Mouse (Mus musculus) lung, postnatal 25 days (tissue): ENCODE measurements around the gene Psme3.
"Not testable (repeated sequence)": the region's sequence is repeated elsewhere in the genome, so short reads cannot be mapped to it uniquely, and the experiment has no call there.

Source experiments
- DNase-seq: peaks from one replicate; pipeline ENCODE4 v3.0.0; 2022; ENCODE audit warnings: low spot score

Psme3 gene

DNA sequence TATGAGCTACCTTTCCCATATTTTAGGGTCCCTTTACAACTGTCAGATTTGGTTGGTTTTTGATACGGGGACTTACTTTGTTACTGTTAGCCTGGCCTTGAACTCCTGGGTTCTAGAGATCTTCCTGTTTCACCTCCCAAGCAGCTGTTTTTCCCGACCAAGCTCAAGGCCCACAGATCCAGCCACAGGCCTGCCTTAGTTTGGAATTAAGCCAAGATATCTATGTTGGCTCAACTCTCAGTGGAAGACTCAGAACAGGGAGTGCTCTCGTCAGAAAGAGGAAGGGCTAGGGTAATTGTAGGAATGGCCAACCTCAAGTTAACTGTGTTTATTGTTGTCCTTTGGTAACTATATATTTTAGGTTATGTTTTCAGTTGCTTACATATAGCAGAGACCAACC is 3.9 kb upstream of the Psme3 start:
- DNase-seq = no peak

DNA sequence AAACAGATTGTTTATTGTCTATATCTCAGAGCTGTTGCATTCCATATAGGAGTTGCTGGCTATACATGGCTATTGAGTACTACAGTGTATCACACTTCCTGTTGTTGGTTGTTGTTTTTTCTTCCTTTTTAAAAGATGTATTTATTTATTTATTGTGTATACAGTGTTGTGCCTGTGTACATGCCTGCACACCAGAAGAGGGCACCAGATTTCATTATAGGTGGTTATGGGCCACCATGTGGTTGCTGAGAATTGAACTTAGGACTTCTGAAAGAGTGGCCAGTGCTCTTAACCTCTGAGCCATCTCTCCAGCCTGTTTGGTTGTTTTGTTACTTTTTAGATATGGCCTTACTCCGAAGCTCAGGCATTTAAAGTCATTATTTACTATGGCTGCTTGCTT is 1.4 kb upstream of the Psme3 start:
- DNase-seq = no peak

DNA sequence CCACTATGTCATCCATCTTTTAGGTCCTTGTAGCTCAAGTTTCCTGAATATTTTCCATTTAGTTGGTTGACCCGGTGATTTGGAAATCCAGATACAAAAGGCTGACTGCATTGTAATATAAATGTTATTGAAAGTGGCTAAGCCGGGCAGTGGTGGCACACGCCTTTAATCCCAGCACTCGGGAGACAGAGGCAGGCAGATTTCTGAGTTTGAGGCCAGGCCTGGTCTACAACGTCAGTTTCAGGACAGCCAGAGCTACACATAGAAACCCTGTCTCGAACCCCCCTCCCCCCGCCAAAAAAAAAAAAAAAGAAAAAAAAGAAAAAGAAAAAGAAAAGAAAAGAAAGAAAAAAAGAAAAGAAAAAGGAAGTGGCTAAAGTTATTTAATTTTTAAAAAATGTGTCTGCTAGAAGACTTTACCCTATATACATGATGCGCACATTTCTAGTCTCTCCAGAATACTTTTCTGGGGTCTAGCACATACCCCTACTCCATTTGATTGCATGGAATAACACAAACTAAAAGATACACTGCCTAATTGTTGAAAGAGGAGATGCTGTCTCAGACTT is 847 bp upstream of the Psme3 start:
- DNase-seq = no peak

DNA sequence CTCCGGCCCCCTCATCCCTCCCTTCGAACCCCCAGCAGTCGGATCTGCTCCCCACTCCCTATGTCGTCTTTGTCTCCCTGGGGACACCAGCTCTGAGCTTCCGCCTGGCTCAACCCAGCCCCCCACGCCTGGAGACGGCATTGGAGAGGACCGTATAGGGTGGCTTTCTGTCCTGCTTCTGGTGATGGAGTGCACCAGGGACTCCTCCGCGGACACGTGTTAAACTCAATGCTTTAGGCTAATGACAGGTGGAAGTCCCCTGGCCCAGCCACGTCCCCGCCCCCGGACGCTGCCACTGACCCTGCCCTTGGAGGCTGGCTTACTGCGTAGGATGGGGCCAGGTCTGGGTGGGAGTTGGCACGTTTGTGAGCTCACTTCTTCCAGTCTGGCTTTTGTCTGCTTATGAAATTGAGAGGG is 496 bp downstream of the Psme3 start:
- DNase-seq = no peak

DNA sequence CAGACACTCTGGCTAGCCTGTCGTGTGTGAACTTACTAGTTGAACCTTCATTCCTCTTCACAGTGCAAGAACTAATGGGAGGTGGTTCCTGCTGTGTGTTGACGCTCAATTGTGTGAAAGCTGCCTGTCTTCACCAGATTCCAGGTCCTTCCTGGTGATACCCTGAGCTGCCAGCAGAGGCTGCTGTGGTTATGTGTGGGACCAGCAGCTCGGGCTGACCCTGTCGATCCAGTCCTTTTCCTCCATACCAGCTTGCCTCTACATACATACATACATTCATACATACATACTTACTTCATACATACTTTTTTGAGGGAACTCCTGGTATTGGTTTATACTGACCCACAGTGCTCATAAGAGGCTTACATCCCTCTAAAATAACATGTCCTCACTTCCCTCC is 7.6 kb downstream of the Psme3 start:
- DNase-seq = peak; percentile 60

DNA sequence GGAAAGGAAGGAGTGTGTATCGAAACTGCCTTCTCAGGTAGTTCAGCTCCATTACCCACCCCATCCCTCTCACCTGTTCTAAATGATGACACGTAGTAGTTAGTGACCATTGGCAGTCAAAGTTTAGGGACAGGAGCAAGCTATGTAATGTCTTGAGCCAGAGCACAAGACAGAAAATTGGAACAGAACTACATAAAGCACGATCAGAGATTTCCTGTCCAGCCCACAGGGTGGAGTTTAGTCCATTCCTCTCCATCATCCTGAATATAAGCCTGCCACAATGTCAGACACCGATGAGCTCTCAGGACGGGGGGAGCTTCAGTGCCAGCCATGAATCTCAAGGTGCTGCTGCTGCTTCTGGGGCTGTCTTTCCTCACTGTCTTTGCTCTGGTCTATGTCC is 8.8 kb downstream of the Psme3 start, which contains the start of gene Aoc2:
Gene Aoc2, plus strand, starts transcription at position 301 of the 400 bp plus-strand sequence.
- no peak for DNase-seq

DNA sequence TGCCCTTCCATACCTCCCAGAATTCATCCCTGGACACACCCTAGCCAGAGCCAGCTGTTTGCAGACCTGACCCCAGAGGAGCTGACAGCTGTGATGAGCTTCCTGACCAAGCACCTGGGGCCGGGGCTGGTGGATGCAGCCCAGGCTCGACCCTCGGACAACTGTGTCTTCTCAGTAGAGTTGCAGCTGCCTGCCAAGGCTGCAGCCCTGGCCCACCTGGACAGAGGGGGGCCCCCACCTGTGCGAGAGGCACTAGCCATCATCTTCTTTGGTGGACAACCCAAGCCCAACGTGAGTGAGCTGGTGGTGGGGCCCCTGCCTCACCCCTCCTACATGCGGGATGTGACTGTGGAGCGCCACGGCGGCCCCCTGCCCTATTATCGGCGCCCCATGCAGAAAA is 9.2 kb downstream of the Psme3 start:
- not testable (repeated sequence) for DNase-seq

DNA sequence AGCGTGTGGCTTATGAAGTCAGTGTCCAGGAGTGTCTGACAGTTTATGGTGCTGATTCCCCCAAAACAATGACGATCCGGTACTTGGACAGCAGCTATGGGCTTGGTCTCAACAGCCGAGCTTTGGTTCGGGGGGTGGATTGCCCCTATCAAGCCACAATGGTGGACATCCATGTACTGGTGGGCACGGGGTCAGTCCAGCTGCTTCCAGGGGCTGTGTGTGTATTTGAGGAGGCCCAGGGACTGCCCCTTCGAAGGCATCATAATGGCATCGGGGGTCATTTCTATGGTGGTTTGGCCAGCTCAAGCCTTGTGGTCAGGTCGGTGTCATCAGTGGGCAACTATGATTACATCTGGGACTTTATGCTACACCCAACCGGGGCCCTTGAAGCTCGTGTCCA is 10.1 kb downstream of the Psme3 start:
- DNase-seq = no peak

DNA sequence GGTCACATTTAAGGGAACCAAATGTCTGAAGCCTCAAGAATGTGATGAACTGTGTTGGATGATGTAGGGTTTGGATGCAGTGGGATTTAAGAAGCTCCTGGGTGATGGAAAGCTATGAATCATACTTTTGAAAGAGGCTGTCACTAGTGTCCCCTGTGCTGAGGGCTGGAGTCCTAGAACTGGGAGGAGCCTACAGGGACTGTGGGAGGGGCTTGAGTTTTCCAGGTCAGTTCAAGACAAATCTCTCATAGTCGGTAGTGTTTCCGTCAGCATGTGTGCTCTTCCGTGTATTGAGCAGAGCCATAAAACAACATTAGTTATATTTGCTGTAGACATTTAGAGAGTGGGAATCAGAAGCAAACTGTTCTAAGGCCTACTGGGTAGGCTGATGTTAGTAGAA is 11.3 kb downstream of the Psme3 start:
- DNase-seq = no peak

DNA sequence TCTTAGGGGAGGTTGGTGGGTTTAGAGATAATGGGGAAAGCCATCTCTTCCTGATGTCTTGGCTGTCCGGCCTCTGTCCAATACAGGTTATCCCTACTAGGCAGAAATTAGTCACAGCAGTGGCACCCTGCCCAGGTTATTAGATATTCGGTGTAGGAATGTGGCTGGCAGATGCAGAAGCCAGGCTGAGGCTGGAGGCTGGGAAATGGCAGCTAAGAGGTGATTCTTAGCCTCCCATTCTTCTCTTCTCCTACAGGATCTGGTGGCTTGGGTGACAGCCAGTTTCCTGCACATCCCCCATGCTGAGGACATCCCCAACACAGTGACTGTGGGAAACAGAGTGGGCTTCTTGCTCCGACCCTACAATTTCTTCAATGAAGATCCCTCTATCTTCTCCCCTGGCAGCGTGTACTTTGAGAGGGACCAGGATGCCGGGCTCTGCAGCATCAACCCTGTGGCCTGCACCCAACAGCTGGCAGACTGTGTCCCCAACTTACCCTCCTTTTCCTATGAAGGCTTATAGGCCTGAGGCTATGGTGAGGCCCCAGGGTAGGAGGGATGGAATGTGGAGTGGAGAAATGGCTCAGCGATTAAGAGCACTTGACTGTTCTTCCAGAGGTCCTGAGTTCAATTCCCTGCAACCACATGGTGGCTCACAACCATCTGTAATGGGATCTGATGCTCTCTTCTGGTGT is 13.1 kb downstream of the Psme3 start:
- DNase-seq = no peak

DNA sequence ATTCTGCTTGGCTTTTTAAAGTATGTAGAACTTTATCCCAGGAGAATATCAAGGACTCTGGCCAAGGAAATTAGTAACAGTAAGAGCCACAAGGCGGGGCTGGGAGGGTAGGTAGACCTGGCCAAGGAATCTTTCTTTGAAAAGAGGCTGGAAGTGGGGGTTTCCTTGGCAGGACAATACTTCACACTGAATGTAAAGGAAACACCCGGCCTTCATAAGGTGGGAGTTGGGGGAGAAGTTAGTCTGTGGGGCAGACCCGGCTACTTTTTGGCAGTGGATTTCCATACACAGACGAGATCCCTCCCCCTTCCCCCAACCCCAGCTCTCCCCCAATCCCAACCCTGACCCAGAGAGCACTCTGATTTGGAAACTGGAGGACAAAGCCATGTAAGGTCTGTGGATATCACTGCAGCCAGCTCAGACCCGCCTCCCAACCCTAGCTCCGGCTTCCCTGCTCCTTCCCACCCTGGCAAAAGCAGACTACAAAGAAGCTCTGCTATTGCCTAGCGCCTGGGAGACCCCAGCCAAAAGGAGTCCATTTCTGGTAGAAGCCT is 14.4 kb downstream of the Psme3 start, which contains the start of gene Aoc3:
Gene Aoc3, plus strand, starts transcription at position 235 of the 554 bp plus-strand sequence.
- DNase-seq = no peak

DNA sequence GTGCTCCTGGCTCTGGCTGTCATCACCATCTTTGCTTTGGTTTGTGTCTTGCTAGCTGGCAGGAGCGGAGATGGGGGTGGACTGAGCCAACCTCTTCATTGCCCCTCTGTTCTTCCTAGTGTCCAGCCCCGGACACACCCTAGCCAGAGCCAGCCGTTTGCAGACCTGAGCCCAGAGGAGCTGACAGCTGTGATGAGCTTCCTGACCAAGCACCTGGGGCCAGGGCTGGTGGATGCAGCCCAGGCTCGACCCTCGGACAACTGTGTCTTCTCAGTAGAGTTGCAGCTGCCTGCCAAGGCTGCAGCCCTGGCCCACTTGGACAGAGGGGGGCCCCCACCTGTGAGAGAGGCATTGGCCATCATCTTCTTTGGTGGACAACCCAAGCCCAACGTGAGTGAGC is 14.9 kb downstream of the Psme3 start:
- not testable (repeated sequence) for DNase-seq

DNA sequence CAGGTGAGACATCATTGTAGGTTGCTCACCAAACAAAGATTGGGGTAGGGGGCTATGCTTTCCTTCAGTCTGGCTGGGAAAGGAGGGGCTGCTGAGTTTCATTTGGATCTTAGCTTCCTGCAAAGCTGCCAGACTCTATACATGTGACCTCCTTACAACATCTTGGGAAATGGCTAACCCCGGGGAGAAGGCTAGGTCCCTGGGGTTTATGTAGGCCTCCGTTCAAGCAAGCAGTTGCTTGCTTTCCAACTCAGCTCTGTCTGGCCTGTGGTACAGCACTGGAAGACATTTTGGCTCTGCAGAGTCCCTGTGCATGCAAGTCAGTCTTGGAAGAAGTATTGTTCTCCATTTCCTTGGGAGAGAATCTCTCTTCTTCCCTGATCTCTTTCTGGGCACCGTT is 16.5 kb downstream of the Psme3 start:
- no peak for DNase-seq

DNA sequence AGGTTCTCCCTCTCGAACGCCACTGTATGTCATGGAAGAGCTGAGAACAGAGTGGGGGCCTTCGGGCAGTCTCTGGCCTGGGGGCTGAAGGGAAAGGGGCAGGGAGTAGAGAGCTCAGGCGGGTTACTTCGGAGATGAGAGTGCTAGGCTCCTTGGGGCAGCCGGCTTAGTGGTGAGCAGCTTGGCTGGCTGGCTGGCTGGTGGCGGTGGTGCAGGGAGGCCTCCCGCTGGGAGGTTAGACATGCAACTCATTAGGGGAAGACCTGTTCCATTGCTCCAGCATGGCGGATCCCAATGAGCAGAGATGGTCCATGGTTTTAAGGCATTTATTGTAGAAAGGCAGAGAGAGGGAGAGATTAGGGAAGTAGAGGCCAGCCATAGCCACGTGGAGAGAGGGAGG is 18.0 kb downstream of the Psme3 start:
- DNase-seq = no peak

DNA sequence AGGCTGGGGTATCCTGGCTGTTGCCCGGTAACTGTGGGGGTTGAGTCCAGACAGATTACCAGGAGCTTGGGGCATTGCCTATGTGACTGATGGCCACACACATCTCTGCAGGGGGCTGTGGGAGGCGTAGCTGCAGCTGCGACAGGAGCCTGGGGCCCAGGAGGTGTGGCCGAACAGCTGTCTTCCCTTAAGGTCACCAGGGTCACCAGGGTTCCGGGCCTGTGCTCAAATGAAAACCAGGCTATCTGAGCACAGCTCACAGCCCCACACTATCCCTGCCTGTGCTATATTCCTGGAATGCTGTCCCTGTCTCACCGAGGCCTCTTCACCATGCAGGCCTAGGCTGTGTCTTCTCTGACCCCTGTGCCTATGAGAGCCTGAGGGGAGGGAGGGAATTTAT is 18.5 kb downstream of the Psme3 start:
- DNase-seq = no peak

DNA sequence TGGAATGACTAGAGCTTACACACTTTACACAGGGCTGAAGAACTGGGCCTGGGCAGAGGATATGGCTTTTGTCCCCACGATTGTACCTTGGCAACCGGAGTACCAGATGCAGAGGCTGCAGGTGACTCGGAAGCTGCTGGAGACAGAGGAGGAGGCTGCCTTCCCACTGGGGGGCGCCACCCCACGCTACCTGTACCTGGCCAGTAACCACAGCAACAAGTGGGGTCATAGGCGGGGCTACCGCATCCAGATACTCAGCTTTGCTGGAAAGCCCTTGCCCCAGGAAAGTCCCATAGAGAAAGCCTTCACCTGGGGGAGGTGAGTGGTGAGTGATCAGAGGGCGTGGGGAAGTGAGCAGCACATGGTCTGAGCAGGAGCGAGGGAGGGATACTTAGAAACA is 19.7 kb downstream of the Psme3 start:
- no peak for DNase-seq

DNA sequence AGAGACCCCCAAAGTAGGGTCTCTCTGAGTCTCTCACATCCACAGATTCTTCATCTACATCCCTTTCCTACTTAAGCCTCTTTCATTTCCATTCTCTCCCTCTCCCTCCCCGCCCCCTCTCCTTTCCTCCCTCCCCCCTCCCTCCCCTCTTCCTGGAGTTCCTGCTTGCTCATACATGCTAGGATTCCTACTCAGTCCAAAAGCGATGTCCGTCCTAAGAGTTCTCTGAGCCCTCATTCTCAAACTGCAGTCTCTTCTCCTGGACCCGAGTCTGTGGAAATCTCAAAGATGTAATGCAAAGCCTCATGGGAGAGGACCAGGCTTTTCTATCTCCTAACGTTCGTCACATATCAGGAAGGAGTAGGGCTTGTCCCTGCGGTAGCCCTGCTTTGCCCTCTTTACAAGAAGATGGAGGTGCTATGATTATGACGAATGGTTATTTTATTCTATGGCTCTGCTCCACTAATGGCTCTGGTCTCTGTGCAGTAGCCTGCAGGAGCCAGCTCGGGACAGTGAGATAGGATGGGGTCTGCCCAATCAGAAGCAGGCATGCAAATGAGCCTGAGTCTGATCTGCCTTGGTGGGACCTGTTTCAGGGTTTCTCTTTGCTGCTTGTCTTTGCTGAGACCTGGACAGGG is 22.2 kb downstream of the Psme3 start:
- no peak for DNase-seq

DNA sequence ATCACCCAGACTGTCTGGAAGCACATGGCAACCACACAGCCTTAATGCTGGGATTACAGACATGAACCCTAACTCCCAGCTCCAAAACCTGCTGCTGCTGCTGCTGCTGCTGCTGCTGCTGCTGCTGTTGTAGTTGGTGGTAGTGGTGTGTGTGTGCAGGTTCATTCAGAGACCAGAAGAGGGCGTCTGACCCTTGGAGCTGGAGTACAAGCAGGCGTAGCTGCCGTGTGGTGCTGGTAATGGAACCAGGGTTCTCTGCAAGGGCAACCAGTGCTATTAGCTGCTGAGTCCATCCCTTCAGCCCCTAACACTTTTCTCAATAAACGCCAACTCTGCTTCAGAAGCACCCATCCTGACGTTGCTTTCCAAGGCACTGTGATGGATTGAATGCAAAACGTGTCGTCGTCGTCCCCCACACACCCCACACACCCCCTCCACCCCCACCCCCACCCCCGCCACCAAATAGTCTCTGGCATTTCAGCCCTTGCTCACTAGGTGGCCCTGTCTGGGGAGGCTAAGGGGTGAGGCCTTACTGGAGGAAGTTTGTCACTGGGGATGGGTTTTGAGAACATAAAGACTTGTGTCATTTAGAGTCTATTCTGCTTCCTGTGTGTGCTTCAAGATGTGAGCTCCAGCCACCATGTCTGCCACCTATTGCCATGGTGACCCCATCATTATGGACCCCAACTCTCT is 31.2 kb downstream of the Psme3 start:
- DNase-seq = no peak

DNA sequence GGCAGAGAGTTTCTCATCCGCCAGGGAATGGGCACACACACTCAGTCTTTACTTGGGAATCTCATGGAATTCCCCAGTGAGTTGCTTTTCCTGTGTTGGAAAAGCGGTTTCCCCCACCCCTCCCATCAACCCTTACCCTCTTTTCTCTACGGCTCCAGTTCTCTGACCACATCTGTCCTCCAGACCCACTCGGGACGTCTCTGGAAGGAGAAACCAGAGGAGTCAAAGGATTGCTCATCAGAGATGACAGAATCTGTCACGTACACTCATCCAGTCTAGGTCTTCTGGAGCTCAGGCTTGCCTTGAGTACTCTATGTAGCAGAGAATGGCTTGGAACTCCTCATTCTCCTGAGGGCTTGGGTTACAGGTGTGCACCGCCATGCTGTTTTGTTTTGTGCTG is 32.8 kb downstream of the Psme3 start:
- no peak for DNase-seq

DNA sequence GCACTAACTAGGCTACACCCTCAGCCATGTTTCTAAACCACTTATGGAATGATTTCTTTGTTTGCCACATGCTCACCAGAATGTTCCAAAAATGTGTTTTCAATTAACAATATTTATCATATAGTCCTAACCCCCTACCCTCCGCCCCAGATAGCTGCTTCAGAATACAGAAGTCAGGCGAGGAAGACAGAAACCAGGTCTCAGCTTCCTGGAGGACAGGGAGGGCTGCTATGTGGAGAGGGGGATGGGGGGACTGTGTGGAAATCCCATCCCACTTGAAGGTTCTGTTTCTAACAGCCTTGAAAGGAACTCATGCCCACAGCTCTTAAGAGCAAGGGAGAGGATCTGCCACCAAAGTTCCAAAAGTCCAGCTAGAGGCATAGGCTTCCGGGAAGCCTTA is 33.2 kb downstream of the Psme3 start:
- no peak for DNase-seq

DNA sequence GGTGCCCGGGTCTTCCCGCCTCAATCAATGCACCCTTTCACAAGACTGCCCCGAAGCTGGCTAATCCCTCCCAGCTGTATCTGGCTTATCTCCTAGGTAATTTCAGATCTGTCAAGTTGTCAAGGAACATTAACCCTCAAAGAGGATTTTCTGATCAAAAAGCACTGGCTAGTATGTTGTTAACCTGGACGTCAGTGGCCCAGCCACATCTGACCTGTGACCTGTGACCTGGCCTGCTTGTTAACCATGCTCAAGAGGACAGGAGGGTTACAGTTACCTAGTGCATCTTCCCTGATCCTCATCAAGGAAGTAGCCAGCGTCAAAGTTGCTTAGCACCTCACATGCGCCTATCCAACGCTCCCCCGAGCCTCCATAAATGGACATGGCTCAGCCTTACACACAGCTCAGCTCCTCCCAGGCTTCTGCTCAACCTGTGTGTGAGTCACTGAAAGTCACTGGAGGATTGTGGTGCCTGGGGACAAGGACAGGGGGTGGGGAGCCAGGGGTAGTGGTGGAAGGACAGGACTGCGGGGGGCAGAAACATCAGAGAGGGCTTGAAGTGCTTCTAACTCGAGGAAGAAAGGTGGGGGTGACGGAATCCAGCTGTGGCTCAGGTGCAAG is 35.2 kb downstream of the Psme3 start:
- DNase-seq = no peak

DNA sequence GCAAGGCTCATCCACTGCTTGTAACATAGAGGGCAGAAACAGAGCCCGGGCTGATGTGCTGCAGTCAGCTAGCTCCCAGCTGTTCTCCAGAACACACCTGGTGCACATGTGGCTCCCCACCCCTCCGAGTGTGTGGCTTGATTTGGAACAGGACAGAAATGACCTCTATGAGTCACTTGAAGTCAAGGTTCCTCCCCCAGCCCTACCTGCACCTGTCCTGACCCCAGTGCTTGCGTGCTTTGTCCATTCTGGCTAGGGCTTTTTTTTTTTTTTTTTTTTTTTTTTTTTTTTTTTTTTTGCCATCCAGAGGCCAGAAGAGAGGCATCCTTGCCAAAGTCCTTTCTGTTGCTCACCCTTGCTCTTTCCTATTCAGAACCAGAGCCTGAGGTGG is 35.7 kb downstream of the Psme3 start:
- DNase-seq = no peak
